Mouse (Mus musculus) G1E (cell line): ENCODE data around the gene Sdsl.
A peak's percentile ranks its signal among the peaks of the same experiment; 100 is the strongest.

Experiments
- CTCF ChIP-seq: IDR thresholded peaks from 2 replicates; pipeline ENCODE4 v1.5.1; 2012; ENCODE audit warnings: low read depth, low read length, inconsistent platforms, mixed read lengths
- GATA1 ChIP-seq: IDR thresholded peaks from 2 replicates; pipeline ENCODE4 v1.6.1; 2012; ENCODE audit warnings: borderline replicate concordance, low read length, inconsistent platforms, mixed read lengths
- POLR2AphosphoS5 ChIP-seq: IDR thresholded peaks from 2 replicates; pipeline ENCODE4 v1.6.1; 2012; ENCODE audit warnings: low read depth, low read length, inconsistent platforms; ENCODE audit not compliant: insufficient replicate concordance

- peak; percentile 14; the same call in 1 of the 2 replicates for TF ChIP-seq CTCF
- no peak for TF ChIP-seq GATA1
- TF ChIP-seq POLR2AphosphoS5, result no peak
Observed at GRCm38 (mm10) chr5:120413436-120413835, 59.2 kb downstream of the Sdsl start.
